ENCODE assay signal across 25 mouse cellular contexts in genomic region chr3:129551581-129552290, GRCm38 (mm10). TPM values are rescaled to one million over a fixed set of nuclear protein-coding genes. Genes with fewer than 3 reads are reported as not detected.
DNase-seq lines count a peak whose midpoint lies in the region; ATAC-seq and TF ChIP-seq lines count a peak whose summit lies in the region.
"Had no signal": no experiment of that assay in that cellular context is flagged by ENCODE, and none has a peak within 500 bp of the region (broad histone marks: within the 10 kb centered on the region; RNA-seq: fewer than 3 reads in every experiment).

No protein-coding gene starts in this region.

- H3K27ac ChIP-seq in kidney, postnatal 0 days = peak overlapping the region; percentile 55
- H3K27ac ChIP-seq in thymus, adult 2 months (ENCODE audit: control insufficient read depth, insufficient read depth, low read length) = peak overlapping the region; percentile 88; the same call in 1 of the 2 replicates
- H3K27ac ChIP-seq in intestine, embryonic 14.5 days (ENCODE audit: low read depth) = peak overlapping the region; percentile 57; the same call in 1 of the 2 replicates
- H3K27ac ChIP-seq in forebrain, embryonic 10.5 days = no peak overlapping the region
- H3K27ac ChIP-seq: forebrain, embryonic 15.5 days; layer of hippocampus, adult 2 months; limb, embryonic 13.5 days; liver, embryonic 14.5 days; lung, embryonic 15.5 days; midbrain, embryonic 13.5 days had no signal

- H3K9me3 ChIP-seq in kidney, postnatal 0 days (replicated peaks; ENCODE audit: low read length) = no peaks in the 10 kb centered on the region
- no peaks in the 10 kb centered on the region for H3K9me3 ChIP-seq in intestine, embryonic 14.5 days (ENCODE audit: control insufficient read depth, low read length)
- H3K9me3 ChIP-seq in forebrain, embryonic 10.5 days = no peaks in the 10 kb centered on the region
- H3K9me3 ChIP-seq: forebrain, embryonic 15.5 days; limb, embryonic 13.5 days; lung, embryonic 15.5 days; megakaryocyte, embryonic 14.5 days; midbrain, embryonic 13.5 days had no signal

- DNase-seq in kidney, postnatal 0 days (ENCODE audit: low spot score) = no peak
- no peak for DNase-seq in kidney, postnatal 4 days
- DNase-seq in thymus, adult 2 months = peak; percentile 11
- no peak for DNase-seq in thymus, postnatal 10 days (ENCODE audit: low spot score in 2 of 2)
- no peak for DNase-seq in intestine, embryonic 14.5 days (ENCODE audit: low spot score)
- no peak for DNase-seq in gastrocnemius, postnatal 4 days (ENCODE audit: low spot score in 2 of 2)
- no peak for DNase-seq in cerebellum, postnatal 25 days
- DNase-seq in forebrain, embryonic 10.5 days (ENCODE audit: extremely low spot score, low spot score) = no peak
- DNase-seq: adrenal gland, postnatal 25 days; cerebellum, adult 8-10 months; gastrocnemius, postnatal 10 days; heart, adult 11 months; kidney, adult 9 months; layer of hippocampus, postnatal 36 days; lung, postnatal 36 days; right cerebral cortex, postnatal 25 days had no signal

- no peak for TF ChIP-seq CTCF in kidney, postnatal 0 days (IDR thresholded peaks at IDR 0.05; ENCODE audit: low read depth)
- TF ChIP-seq CTCF in thymus, adult 2 months (IDR thresholded peaks at IDR 0.05; ENCODE audit: borderline replicate concordance, control insufficient read depth, extremely low read depth, insufficient read depth, low read length, poor library complexity) = no peak

- WGBS in kidney, postnatal 0 days = 44% methylated on average over 9 of the region's 9 CpGs
- WGBS in thymus, adult 2 months = 86% methylated on average over 9 of the region's 9 CpGs
- WGBS in intestine, embryonic 14.5 days = 38% methylated on average over 9 of the region's 9 CpGs
- WGBS in forebrain, embryonic 10.5 days = 67% methylated on average over 9 of the region's 9 CpGs

- no peak overlapping the region for H3K4me3 ChIP-seq in kidney, postnatal 0 days (replicated peaks; ENCODE audit: low read depth, low read length)
- H3K4me3 ChIP-seq in thymus, adult 2 months (ENCODE audit: control insufficient read depth, insufficient read depth, low read length) = no peak overlapping the region
- no peak overlapping the region for H3K4me3 ChIP-seq in intestine, embryonic 14.5 days (ENCODE audit: low read depth, low read length)
- H3K4me3 ChIP-seq in forebrain, embryonic 10.5 days = no peak overlapping the region
- H3K4me3 ChIP-seq: forebrain, embryonic 15.5 days; layer of hippocampus, adult 2 months; limb, embryonic 13.5 days; lung, embryonic 15.5 days; midbrain, embryonic 13.5 days had no signal

- H3K36me3 ChIP-seq in kidney, postnatal 0 days (ENCODE audit: insufficient read depth, low read length) = no peaks in the 10 kb centered on the region
- no peaks in the 10 kb centered on the region for H3K36me3 ChIP-seq in thymus, adult 2 months (ENCODE audit: control insufficient read depth, insufficient read depth, low read length)
- no peaks in the 10 kb centered on the region for H3K36me3 ChIP-seq in intestine, embryonic 14.5 days (ENCODE audit: control insufficient read depth, insufficient read depth, low read length)
- peaks cover 40% of the 10 kb centered on the region for H3K36me3 ChIP-seq in forebrain, embryonic 10.5 days (replicated peaks)
- H3K36me3 ChIP-seq: forebrain, embryonic 15.5 days; limb, embryonic 13.5 days; lung, embryonic 15.5 days; midbrain, embryonic 13.5 days had no signal

- no peak for ATAC-seq in kidney, postnatal 0 days (replicated peaks; ENCODE audit: low FRiP score, low read depth)
- ATAC-seq in intestine, embryonic 14.5 days (replicated peaks; ENCODE audit: low FRiP score, low TSS enrichment, low read depth) = no peak
- ATAC-seq: forebrain, embryonic 15.5 days; hindbrain, embryonic 16.5 days; midbrain, embryonic 13.5 days had no signal

- no peak for TF ChIP-seq POLR2A in thymus, adult 2 months (IDR thresholded peaks at IDR 0.05; ENCODE audit: control insufficient read depth, extremely low read depth, insufficient read depth, low read length, poor library complexity)

- peaks cover 10% of the 10 kb centered on the region; the same call in 1 of the 2 replicates for H3K4me1 ChIP-seq in kidney, postnatal 0 days (replicated peaks; ENCODE audit: insufficient read depth, low read length)
- peaks cover 17% of the 10 kb centered on the region for H3K4me1 ChIP-seq in thymus, adult 2 months (replicated peaks; ENCODE audit: control insufficient read depth, insufficient read depth, low read length)
- H3K4me1 ChIP-seq in intestine, embryonic 14.5 days (replicated peaks; ENCODE audit: control insufficient read depth, insufficient read depth, low read length) = peaks cover 42% of the 10 kb centered on the region
- H3K4me1 ChIP-seq in forebrain, embryonic 10.5 days = peaks cover 52% of the 10 kb centered on the region

- H3K9ac ChIP-seq in kidney, postnatal 0 days (ENCODE audit: low read depth, low read length) = no peak overlapping the region
- no peak overlapping the region for H3K9ac ChIP-seq in intestine, embryonic 14.5 days (ENCODE audit: low read length)
- H3K9ac ChIP-seq: forebrain, embryonic 15.5 days; limb, embryonic 13.5 days; liver, embryonic 14.5 days; lung, embryonic 15.5 days; midbrain, embryonic 13.5 days had no signal

- H3K27me3 ChIP-seq in kidney, postnatal 0 days (ENCODE audit: insufficient read depth, low read length) = no peaks in the 10 kb centered on the region
- H3K27me3 ChIP-seq in thymus, adult 2 months (ENCODE audit: control insufficient read depth, insufficient read depth, low read length) = no peaks in the 10 kb centered on the region
- no peaks in the 10 kb centered on the region for H3K27me3 ChIP-seq in intestine, embryonic 14.5 days (replicated peaks; ENCODE audit: control insufficient read depth, insufficient read depth, low read length)
- peaks cover 5% of the 10 kb centered on the region; the same call in 1 of the 2 replicates for H3K27me3 ChIP-seq in forebrain, embryonic 10.5 days (ENCODE audit: poor library complexity, severe bottlenecking)
- H3K27me3 ChIP-seq: forebrain, embryonic 15.5 days; limb, embryonic 13.5 days; lung, embryonic 15.5 days; megakaryocyte, embryonic 14.5 days; midbrain, embryonic 13.5 days had no signal

- H3K4me2 ChIP-seq in kidney, postnatal 0 days (ENCODE audit: low read length) = no peak overlapping the region
- H3K4me2 ChIP-seq in intestine, embryonic 14.5 days (ENCODE audit: low read length) = no peak overlapping the region
- H3K4me2 ChIP-seq: forebrain, embryonic 15.5 days; heart, embryonic 11.5 days; limb, embryonic 13.5 days; lung, embryonic 15.5 days; midbrain, embryonic 13.5 days had no signal

RNA-seq across cellular contexts. Expression of gene Elovl6, which starts 19.6 kb away (rescaled TPM):
- 34.2 and 37.0 TPM in 2 replicates for polyA plus RNA-seq in kidney, postnatal 0 days (2015; fragmentation: Nextera tagmentation; extraction: Ambion mirVana)
- polyA plus RNA-seq in thymus, adult 2 months (2012; rRNA removed) = 24.8 and 40.2 TPM in 2 replicates
- polyA plus RNA-seq in intestine, embryonic 14.5 days (2014; fragmentation: Nextera tagmentation; extraction: Ambion mirVana) = 53.4 and 54.3 TPM in 2 replicates
- total RNA-seq in gastrocnemius, postnatal 4 days (2021) = 10 to 100 TPM; 11.8 to 12.3 TPM
- 46.9 and 48.2 TPM in 2 replicates for polyA plus RNA-seq in forebrain, embryonic 10.5 days (2016; fragmentation: Nextera tagmentation; extraction: Ambion mirVana)
